Mouse (Mus musculus): ENCODE measurements around the gene Foxj2. TPM values are rescaled to one million over a fixed set of nuclear protein-coding genes. Genes with fewer than 3 reads are reported as not detected.

The Foxj2 gene
- polyA plus RNA-seq, 1 experiment from 2014 or later = 5.5 TPM

GRCm38 (mm10) chr6:122854552-122854951 lies 34.8 kb downstream of the Foxj2 start:
- no peaks in the 10 kb centered on the region for H3K4me1 ChIP-seq
- H3K36me3 ChIP-seq = no peaks in the 10 kb centered on the region
- ATAC-seq (ENCODE audit: low FRiP score, low read depth) = no peak
- no peaks in the 10 kb centered on the region for H3K27me3 ChIP-seq (replicated peaks)
- WGBS = 86% methylated on average over 12 of the region's 12 CpGs
- no peaks in the 10 kb centered on the region for H3K9me3 ChIP-seq
- no peak overlapping the region for H3K9ac ChIP-seq
- H3K27ac ChIP-seq = no peak overlapping the region
- H3K4me3 ChIP-seq = no peak overlapping the region
- no peak overlapping the region for H3K4me2 ChIP-seq (replicated peaks)

- no peak within 1 kb of the TSS for H3K9ac ChIP-seq
- 83% methylated on average over 7 of the region's 7 CpGs for WGBS
- H3K4me1 ChIP-seq = no peaks in the 10 kb centered on the region
- ATAC-seq (ENCODE audit: low FRiP score, low read depth) = no peak
- no peaks in the 10 kb centered on the region for H3K9me3 ChIP-seq
- no peaks in the 10 kb centered on the region for H3K36me3 ChIP-seq
- H3K27ac ChIP-seq = no peak within 1 kb of the TSS
- H3K4me2 ChIP-seq (replicated peaks) = no peak within 1 kb of the TSS
- H3K27me3 ChIP-seq (replicated peaks) = no peaks in the 10 kb centered on the region
- no peak within 1 kb of the TSS for H3K4me3 ChIP-seq
Observed at GRCm38 (mm10) chr6:122855955-122856354, 36.2 kb downstream of the Foxj2 start, which contains the start of gene C3ar1. C3ar1 (minus strand) TSS chr6:122856161.

- H3K27ac ChIP-seq = no peak overlapping the region
- no peak for ATAC-seq (ENCODE audit: low FRiP score, low read depth)
Observed at GRCm38 (mm10) chr6:122862434-122862833, 42.7 kb downstream of the Foxj2 start.

GRCm38 (mm10) chr6:122862871-122863270 lies 43.2 kb downstream of the Foxj2 start:
- WGBS = 78% methylated on average over 1 of the region's 1 CpGs
- Histone ChIP-seq H3K4me2 (replicated peaks) (no peak overlapping the region), H3K4me1 (no peaks in the 10 kb centered on the region), H3K9ac (no peak overlapping the region), H3K36me3 (no peaks in the 10 kb centered on the region), H3K4me3 (no peak overlapping the region), H3K9me3 (peaks cover 14% of the 10 kb centered on the region; the same call in 1 of the 2 replicates), H3K27me3 (replicated peaks) (no peaks in the 10 kb centered on the region), H3K27ac (no peak overlapping the region)
- ATAC-seq (ENCODE audit: low FRiP score, low read depth) = no peak

More at GRCm38 (mm10) chr6:122862434-122862833, 42.7 kb downstream of the Foxj2 start:
- no peaks in the 10 kb centered on the region for H3K27me3 ChIP-seq (replicated peaks)
- WGBS = 79% methylated on average over 6 of the region's 6 CpGs
- H3K4me3 ChIP-seq = no peak overlapping the region
- no peaks in the 10 kb centered on the region for H3K36me3 ChIP-seq
- no peak overlapping the region for H3K4me2 ChIP-seq (replicated peaks)
- no peak overlapping the region for H3K9ac ChIP-seq
- peaks cover 14% of the 10 kb centered on the region; the same call in 1 of the 2 replicates for H3K9me3 ChIP-seq
- H3K4me1 ChIP-seq = no peaks in the 10 kb centered on the region

- H3K36me3 ChIP-seq = no peaks in the 10 kb centered on the region
- 68% methylated on average over 4 of the region's 4 CpGs for WGBS
- no peaks in the 10 kb centered on the region for H3K27me3 ChIP-seq (replicated peaks)
- no peak overlapping the region for H3K4me3 ChIP-seq
- H3K9ac ChIP-seq = no peak overlapping the region
- H3K27ac ChIP-seq = no peak overlapping the region
- no peak for ATAC-seq (ENCODE audit: low FRiP score, low read depth)
- H3K4me2 ChIP-seq (replicated peaks) = no peak overlapping the region
- no peaks in the 10 kb centered on the region for H3K9me3 ChIP-seq
- H3K4me1 ChIP-seq = no peaks in the 10 kb centered on the region
Observed at GRCm38 (mm10) chr6:122867914-122868313, 48.2 kb downstream of the Foxj2 start.

GRCm38 (mm10) chr6:122869846-122870245 lies 50.1 kb downstream of the Foxj2 start:
- no peak overlapping the region for H3K4me3 ChIP-seq

GRCm38 (mm10) chr6:122872800-122873199 lies 53.1 kb downstream of the Foxj2 start:
- H3K4me3 ChIP-seq = no peak overlapping the region
- H3K9ac ChIP-seq = no peak overlapping the region
- H3K9me3 ChIP-seq = no peaks in the 10 kb centered on the region
- H3K27ac ChIP-seq = no peak overlapping the region
- H3K4me1 ChIP-seq = peaks cover 12% of the 10 kb centered on the region
- H3K36me3 ChIP-seq = peaks cover 3% of the 10 kb centered on the region; the same call in 1 of the 2 replicates
- no peak for ATAC-seq (ENCODE audit: low FRiP score, low read depth)
- H3K27me3 ChIP-seq (replicated peaks) = no peaks in the 10 kb centered on the region
- WGBS = 96% methylated on average over 5 of the region's 5 CpGs
- H3K4me2 ChIP-seq (replicated peaks) = no peak overlapping the region

More at GRCm38 (mm10) chr6:122869846-122870245, 50.1 kb downstream of the Foxj2 start:
- no peaks in the 10 kb centered on the region for H3K27me3 ChIP-seq (replicated peaks)
- no peaks in the 10 kb centered on the region for H3K36me3 ChIP-seq
- 87% methylated on average over 11 of the region's 11 CpGs for WGBS
- H3K9ac ChIP-seq = no peak overlapping the region
- H3K27ac ChIP-seq = no peak overlapping the region
- no peaks in the 10 kb centered on the region for H3K4me1 ChIP-seq
- no peaks in the 10 kb centered on the region for H3K9me3 ChIP-seq
- ATAC-seq (ENCODE audit: low FRiP score, low read depth) = no peak
- H3K4me2 ChIP-seq (replicated peaks) = no peak overlapping the region

- WGBS = 8% methylated on average over 43 of the region's 43 CpGs
Observed at GRCm38 (mm10) chr6:122873871-122874719, 54.4 kb downstream of the Foxj2 start, which contains the start of gene Necap1. Necap1 (plus strand) TSS chr6:122874474.

GRCm38 (mm10) chr6:122874720-122875389 lies 55.1 kb downstream of the Foxj2 start:
- peak overlapping the region; percentile 76 for H3K27ac ChIP-seq
- no peaks in the 10 kb centered on the region for H3K27me3 ChIP-seq (replicated peaks)
- no peaks in the 10 kb centered on the region for H3K9me3 ChIP-seq
- peak overlapping the region; percentile 84 for H3K4me3 ChIP-seq
- ATAC-seq (ENCODE audit: low FRiP score, low read depth) = peak; percentile 85
- H3K9ac ChIP-seq = peak overlapping the region; percentile 83
- under 1% methylated on average over 31 of the region's 31 CpGs for WGBS
- peaks cover 5% of the 10 kb centered on the region for H3K36me3 ChIP-seq
- H3K4me2 ChIP-seq (replicated peaks) = peak overlapping the region; percentile 63
- H3K4me1 ChIP-seq = peaks cover 18% of the 10 kb centered on the region

More at GRCm38 (mm10) chr6:122873871-122874719, 54.4 kb downstream of the Foxj2 start, which contains the start of gene Necap1:
- Histone ChIP-seq H3K27me3 (replicated peaks) (no peaks in the 10 kb centered on the region), H3K36me3 (peaks cover 5% of the 10 kb centered on the region; the same call in 1 of the 2 replicates), H3K4me2 (replicated peaks) (peak within 1 kb of the TSS; percentile 63), H3K27ac (peak within 1 kb of the TSS; percentile 76), H3K4me3 (peak within 1 kb of the TSS; percentile 84), H3K4me1 (peaks cover 18% of the 10 kb centered on the region), H3K9ac (peak within 1 kb of the TSS; percentile 83), H3K9me3 (no peaks in the 10 kb centered on the region)
- ATAC-seq (ENCODE audit: low FRiP score, low read depth) = peak; percentile 98

- 92% methylated on average over 7 of the region's 7 CpGs for WGBS
- no peak overlapping the region for H3K27ac ChIP-seq
- no peaks in the 10 kb centered on the region for H3K27me3 ChIP-seq (replicated peaks)
- H3K9me3 ChIP-seq = no peaks in the 10 kb centered on the region
- peaks cover 41% of the 10 kb centered on the region for H3K36me3 ChIP-seq
- H3K9ac ChIP-seq = no peak overlapping the region
- ATAC-seq (ENCODE audit: low FRiP score, low read depth) = no peak
- H3K4me2 ChIP-seq (replicated peaks) = no peak overlapping the region
- peaks cover 18% of the 10 kb centered on the region for H3K4me1 ChIP-seq
- no peak overlapping the region for H3K4me3 ChIP-seq
Observed at GRCm38 (mm10) chr6:122879141-122879735, 59.5 kb downstream of the Foxj2 start.

- Histone ChIP-seq H3K36me3 (peaks cover 46% of the 10 kb centered on the region), H3K9me3 (no peaks in the 10 kb centered on the region), H3K27me3 (replicated peaks) (no peaks in the 10 kb centered on the region), H3K27ac (no peak overlapping the region), H3K4me1 (peaks cover 18% of the 10 kb centered on the region), H3K4me3 (no peak overlapping the region), H3K4me2 (replicated peaks) (no peak overlapping the region), H3K9ac (no peak overlapping the region)
- ATAC-seq (ENCODE audit: low FRiP score, low read depth) = no peak
- WGBS = 95% methylated on average over 7 of the region's 7 CpGs
Observed at GRCm38 (mm10) chr6:122879781-122880505, 60.2 kb downstream of the Foxj2 start.
